Mouse (Mus musculus) limb, embryonic 15.5 days (tissue): ENCODE measurements around the gene Naxd. TPM values are rescaled to one million over a fixed set of nuclear protein-coding genes. Genes with fewer than 3 reads are reported as not detected.
A peak's percentile ranks its signal among the peaks of the same experiment; 100 is the strongest.

ENCODE experiments used
- ATAC-seq: fragments of 200-750 bp; cut with Nextera tagmentation; 2 replicates; pipeline ENCODE4 v1.8.0; 2017; ENCODE audit warnings: low read depth, moderate TSS enrichment; ENCODE audit not compliant: insufficient number of reproducible peaks, low FRiP score, low TSS enrichment
- H3K27ac ChIP-seq: fragments of 300-500 bp; sonication (generic); 2 replicates; pipeline ENCODE4 v1.5.1; 2015; ENCODE audit warnings: moderate library complexity, mild to moderate bottlenecking, inconsistent platforms
- H3K27me3 ChIP-seq: fragments of 300-500 bp; sonication (generic); 2 replicates; pipeline ENCODE4 v1.6.1; 2015; ENCODE audit warnings: inconsistent platforms
- H3K36me3 ChIP-seq: fragments of 300-500 bp; sonication (generic); 2 replicates; pipeline ENCODE4 v1.6.1; 2015; ENCODE audit warnings: inconsistent platforms
- H3K4me1 ChIP-seq: fragments of 300-500 bp; sonication (generic); 2 replicates; pipeline ENCODE4 v1.6.1; 2015; ENCODE audit warnings: inconsistent platforms
- H3K4me2 ChIP-seq: fragments of 300-500 bp; sonication (generic); 2 replicates; pipeline ENCODE4 v1.6.1; 2015; ENCODE audit warnings: mild to moderate bottlenecking, inconsistent platforms
- H3K4me3 ChIP-seq: fragments of 300-500 bp; sonication (generic); 2 replicates; pipeline ENCODE4 v1.5.1; 2015; ENCODE audit warnings: mild to moderate bottlenecking, inconsistent platforms
- H3K9ac ChIP-seq: fragments of 300-500 bp; sonication (generic); 2 replicates; pipeline ENCODE4 v1.6.1; 2015; ENCODE audit warnings: inconsistent platforms
- H3K9me3 ChIP-seq: fragments of 300-500 bp; sonication (generic); 2 replicates; pipeline ENCODE4 v1.6.1; 2016; ENCODE audit warnings: inconsistent platforms
- WGBS: fragments of 180-500 bp; shearing (Covaris S2); methylation state at CpG from one replicate; pipeline ENCODE4 v1.1.7; 2015; 5-methylcytosine and 5-hydroxymethylcytosine counted together
- polyA plus RNA-seq: library from polyadenylated mRNA; unstranded; fragments of >200 nt; fragmentation: Nextera tagmentation; extraction: Ambion mirVana; gene quantifications from 2 replicates; pipeline ENCODE4 v1.2.1, GENCODE M21; 2015

The Naxd gene
- 117 and 124 TPM in 2 replicates for polyA plus RNA-seq

DNA sequence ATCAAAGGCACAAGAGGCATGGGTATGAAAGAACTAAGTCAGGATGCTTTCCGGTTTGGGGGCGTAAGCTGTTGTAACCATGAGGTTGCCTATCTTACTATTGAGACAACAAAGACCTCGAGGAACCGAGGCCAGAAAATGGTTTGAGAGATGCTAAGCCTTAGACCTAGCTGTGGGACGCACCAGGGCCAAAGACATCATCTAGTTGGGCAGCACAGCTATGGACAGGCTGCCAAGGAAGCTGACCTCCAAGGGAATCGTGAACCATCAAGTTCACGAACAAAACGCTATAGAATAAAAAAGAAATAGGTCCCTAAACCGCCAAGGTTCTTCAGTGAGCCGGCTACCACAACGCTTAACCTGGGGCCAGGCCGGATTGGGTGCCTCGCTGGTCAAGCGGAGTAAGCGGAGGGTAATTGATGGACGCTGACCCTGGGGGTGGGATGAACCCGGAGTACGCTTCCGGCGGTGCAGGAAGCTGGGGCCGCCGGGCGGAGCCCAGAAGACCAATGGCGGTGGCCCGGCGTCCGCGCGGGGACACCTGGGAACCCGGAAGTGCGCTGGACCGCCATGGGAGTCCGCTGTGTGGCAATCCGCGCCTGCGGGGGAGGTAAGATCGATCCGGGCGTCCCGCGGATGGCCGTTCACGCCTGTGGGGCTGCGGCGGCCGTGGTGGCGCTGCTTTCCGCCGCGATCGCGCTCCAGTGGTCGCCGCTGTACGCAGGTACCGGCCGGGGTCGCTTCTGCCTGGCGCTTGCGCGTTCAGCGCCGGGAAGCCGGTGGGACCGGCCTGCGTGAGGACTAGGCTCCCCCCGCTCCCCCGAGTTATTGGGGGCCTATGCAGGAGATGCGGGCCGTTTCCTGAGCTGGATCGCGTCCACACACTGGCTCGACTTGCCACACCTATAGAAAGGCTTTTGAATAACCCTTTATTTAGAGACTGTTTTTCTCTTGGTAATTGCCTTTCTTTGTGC, at the start of gene Naxd:
Gene Naxd (plus strand): TSS at position 490 of the 974 bp plus-strand sequence.
- WGBS, result 3% methylated on average over 73 of the region's 73 CpGs
- H3K4me2 ChIP-seq, result peak within 1 kb of the TSS; percentile 70
- H3K36me3 ChIP-seq, result peaks cover 3% of the 10 kb centered on the region; the same call in 1 of the 2 replicates
- peaks cover 15% of the 10 kb centered on the region for H3K4me1 ChIP-seq
- ATAC-seq, result peak; percentile 92
- H3K9me3 ChIP-seq, result no peaks in the 10 kb centered on the region
- no peaks in the 10 kb centered on the region for H3K27me3 ChIP-seq
- H3K9ac ChIP-seq, result peak within 1 kb of the TSS; percentile 78
- H3K4me3 ChIP-seq, result peak within 1 kb of the TSS; percentile 92
- H3K27ac ChIP-seq, result peak within 1 kb of the TSS; percentile 73; the same call in 1 of the 2 replicates

DNA sequence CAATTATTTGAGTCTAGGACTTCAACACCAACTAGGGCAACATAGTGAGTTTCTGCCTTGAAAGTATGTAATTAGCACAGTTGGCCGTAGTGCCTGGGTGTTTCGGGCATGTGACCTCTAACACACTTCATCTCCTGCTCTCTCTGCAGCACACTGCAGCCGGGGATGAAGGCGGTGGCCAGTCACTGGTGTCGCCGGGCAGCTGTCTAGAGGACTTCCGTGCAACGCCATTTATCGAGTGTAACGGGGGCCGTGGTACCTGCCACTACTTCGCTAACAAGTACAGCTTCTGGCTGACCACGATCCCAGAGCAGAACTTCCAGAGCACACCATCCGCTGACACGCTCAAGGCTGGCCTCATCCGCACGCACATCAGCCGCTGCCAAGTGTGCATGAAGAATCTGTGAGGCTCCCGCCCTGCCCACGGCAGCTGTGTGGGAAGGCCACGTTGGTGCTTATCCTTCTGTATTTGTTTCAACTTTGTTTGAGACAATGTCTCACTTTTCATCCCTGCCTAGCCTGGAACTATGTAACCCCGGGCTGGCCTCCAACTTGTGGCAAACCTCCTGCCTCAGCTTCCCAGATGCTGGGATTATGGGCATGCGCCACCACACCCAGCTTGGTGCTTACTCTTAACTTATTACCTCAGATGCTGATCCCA, 49.3 kb upstream of the Naxd start:
- H3K27ac ChIP-seq, result no peak overlapping the region
- no peak overlapping the region for H3K4me3 ChIP-seq
- H3K9ac ChIP-seq, result no peak overlapping the region
- WGBS, result 91% methylated on average over 23 of the region's 23 CpGs
- H3K27me3 ChIP-seq, result no peaks in the 10 kb centered on the region
- ATAC-seq, result no peak
- H3K4me2 ChIP-seq, result no peak overlapping the region
- H3K36me3 ChIP-seq, result peaks cover 58% of the 10 kb centered on the region
- H3K9me3 ChIP-seq, result no peaks in the 10 kb centered on the region
- H3K4me1 ChIP-seq, result peaks cover 20% of the 10 kb centered on the region

DNA sequence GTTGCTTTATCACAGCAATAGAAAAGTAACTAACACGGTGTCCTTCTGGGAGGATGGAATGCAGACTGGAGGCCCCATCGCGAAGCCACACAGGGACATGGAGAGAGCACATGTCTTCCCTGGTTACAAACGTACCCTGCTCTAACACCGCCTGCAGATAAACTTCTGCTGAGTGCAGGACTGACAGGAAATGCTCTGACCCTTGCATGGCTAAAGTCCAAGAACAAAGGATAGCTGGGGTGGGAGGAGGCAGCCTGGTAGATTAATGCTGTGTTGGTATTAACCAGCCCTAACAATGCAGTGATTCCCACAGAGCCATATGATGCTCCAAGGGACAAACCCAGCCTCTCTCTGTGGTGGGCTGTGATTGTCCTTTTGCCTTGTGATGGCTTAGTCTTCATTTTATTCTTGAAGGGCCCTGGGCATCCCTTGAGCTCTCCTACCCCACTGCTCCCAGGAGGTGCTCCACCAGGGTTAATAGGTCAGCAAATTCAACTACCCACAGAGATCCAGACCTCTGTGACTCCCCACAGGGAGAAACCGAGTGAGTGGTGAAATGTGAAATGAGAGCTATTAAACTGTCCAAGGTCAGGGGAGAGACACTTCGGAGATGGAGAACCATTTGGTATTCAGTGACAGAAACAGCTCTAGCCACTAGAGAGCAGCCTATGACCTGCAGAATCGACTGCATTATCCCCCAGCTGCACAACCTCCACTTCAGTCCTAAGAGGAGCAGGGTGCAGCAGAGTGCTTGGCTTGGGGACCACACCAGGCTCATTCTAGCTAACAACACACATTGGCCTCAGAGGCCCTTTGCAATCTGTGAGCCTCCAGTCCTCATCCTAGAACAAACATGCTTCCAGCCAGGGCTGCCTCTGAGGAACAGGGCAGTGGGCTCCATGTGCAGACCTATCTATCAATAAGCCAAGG, 46.9 kb upstream of the Naxd start:
- no peak overlapping the region for H3K4me3 ChIP-seq
- H3K9me3 ChIP-seq, result no peaks in the 10 kb centered on the region
- no peaks in the 10 kb centered on the region for H3K27me3 ChIP-seq
- H3K4me1 ChIP-seq, result peaks cover 23% of the 10 kb centered on the region
- H3K4me2 ChIP-seq, result no peak overlapping the region
- no peak overlapping the region for H3K27ac ChIP-seq
- H3K9ac ChIP-seq, result no peak overlapping the region
- ATAC-seq, result no peak
- WGBS, result 39% methylated on average over 8 of the region's 8 CpGs
- peaks cover 34% of the 10 kb centered on the region for H3K36me3 ChIP-seq

DNA sequence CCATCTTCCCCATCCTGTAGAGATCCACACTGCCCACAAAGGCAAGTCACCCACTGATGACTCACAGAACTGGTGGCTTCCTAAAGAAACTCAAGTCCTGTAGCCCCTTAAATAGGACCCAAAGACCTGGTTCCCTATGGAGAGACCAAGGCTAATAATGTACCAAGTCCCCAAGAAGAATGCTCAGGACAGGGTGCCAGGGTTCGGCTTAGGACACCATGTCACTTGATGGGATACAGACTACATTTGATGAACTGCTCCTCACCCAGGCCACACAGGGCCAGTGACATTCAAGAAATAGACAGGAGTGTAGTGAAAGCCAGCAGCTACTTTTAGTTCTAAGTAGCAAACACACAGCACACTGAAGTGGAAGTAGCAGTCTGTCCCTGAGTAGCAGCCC, 45.2 kb upstream of the Naxd start:
- no peak overlapping the region for H3K4me3 ChIP-seq
- peaks cover 19% of the 10 kb centered on the region for H3K36me3 ChIP-seq
- H3K4me1 ChIP-seq, result peaks cover 23% of the 10 kb centered on the region
- H3K27me3 ChIP-seq, result no peaks in the 10 kb centered on the region
- no peak for ATAC-seq
- H3K9ac ChIP-seq, result no peak overlapping the region
- H3K9me3 ChIP-seq, result no peaks in the 10 kb centered on the region
- no peak overlapping the region for H3K4me2 ChIP-seq
- no peak overlapping the region for H3K27ac ChIP-seq
- 94% methylated on average over 1 of the region's 1 CpGs for WGBS

DNA sequence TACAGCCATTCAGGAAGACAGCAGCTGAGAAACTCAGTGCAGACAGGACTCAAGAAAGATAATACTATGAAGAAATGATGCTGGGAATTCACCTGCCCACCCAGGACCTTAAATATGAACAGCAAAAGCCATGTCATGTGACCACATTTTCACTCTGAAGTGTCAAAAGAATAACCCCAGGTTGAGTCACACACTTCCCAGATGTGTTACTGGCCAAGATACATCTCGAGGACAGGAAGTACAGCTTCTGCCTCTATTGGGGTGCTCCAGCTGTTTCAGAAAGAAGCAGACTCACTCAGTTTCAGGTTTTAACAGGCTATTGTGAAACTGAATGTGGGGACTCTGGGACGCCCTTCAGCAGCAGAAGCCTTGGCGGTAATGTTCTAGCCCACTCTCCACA, 44.7 kb upstream of the Naxd start:
- Histone ChIP-seq H3K4me1 (peaks cover 23% of the 10 kb centered on the region), H3K9me3 (no peaks in the 10 kb centered on the region), H3K27me3 (no peaks in the 10 kb centered on the region), H3K9ac (no peak overlapping the region), H3K36me3 (peaks cover 15% of the 10 kb centered on the region), H3K27ac (no peak overlapping the region), H3K4me3 (no peak overlapping the region), H3K4me2 (no peak overlapping the region)
- WGBS, result 57% methylated on average over 3 of the region's 3 CpGs
- no peak for ATAC-seq

DNA sequence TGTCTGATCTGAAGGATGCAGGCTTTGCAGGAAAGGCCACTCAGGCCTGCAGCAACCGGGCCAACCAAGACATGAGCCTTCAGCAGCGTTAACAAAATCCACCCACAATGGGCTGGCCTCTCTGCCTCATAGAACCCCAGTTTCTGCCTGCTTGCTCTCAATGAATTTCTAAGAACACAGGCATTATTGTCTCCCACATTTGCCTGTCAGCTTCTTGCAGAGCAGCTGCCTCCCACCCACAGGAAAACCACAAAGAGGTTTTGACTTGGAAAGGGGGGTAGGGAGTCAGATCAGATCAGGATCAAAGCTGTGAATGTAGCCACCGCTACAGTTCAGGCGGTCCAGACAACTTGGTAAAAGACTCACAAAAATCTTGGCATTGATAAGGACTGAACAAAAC, 44.3 kb upstream of the Naxd start:
- Histone ChIP-seq H3K27ac (no peak overlapping the region), H3K9me3 (no peaks in the 10 kb centered on the region), H3K4me1 (peaks cover 27% of the 10 kb centered on the region), H3K36me3 (peaks cover 11% of the 10 kb centered on the region), H3K4me3 (no peak overlapping the region), H3K4me2 (no peak overlapping the region), H3K27me3 (no peaks in the 10 kb centered on the region), H3K9ac (no peak overlapping the region)
- no peak for ATAC-seq
- WGBS, result 43% methylated on average over 4 of the region's 4 CpGs

DNA sequence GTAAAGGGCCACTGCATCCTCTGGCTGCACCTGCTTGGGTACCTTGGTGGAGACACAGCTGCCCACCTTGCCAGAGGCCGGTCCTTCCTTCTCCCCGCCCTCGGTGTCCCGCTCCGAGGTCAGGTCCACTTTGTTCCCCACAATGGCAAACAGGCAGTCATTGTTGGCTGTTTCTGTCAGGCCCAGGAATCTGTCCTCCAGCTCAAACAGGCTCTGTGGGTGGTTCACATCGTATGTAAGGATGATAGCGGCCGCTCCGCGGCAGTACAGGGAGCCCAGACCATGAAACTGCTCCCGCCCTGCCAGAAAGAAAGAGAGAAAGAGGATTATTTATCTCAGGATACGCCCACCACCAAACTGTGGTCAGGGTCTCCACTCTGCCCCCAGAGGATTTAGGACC, 43.1 kb upstream of the Naxd start:
- WGBS, result 76% methylated on average over 12 of the region's 12 CpGs
- H3K9ac ChIP-seq, result no peak overlapping the region
- H3K36me3 ChIP-seq, result no peaks in the 10 kb centered on the region
- no peaks in the 10 kb centered on the region for H3K27me3 ChIP-seq
- H3K4me2 ChIP-seq, result no peak overlapping the region
- ATAC-seq, result no peak
- H3K4me3 ChIP-seq, result no peak overlapping the region
- H3K9me3 ChIP-seq, result no peaks in the 10 kb centered on the region
- no peak overlapping the region for H3K27ac ChIP-seq
- peaks cover 36% of the 10 kb centered on the region for H3K4me1 ChIP-seq

DNA sequence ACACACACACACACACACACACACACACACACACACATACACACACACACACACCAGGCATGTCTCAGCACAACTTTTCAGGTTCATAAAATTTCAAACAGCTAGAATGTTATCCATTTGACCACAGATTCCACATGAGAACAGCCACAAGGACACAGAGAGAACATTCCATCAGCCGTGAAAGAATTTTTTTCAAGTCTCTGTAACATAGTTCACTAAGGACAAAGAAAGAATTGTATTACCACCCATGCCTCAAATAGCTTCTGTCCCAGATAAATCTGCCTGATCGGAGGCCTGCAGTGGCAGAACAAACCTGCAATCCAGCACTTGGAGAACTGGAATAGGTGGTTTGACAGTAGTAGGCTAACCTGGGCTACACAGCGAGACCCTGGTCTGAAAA, 40.0 kb upstream of the Naxd start:
- Histone ChIP-seq H3K4me3 (no peak overlapping the region), H3K36me3 (no peaks in the 10 kb centered on the region), H3K4me2 (no peak overlapping the region), H3K4me1 (peaks cover 27% of the 10 kb centered on the region), H3K27me3 (no peaks in the 10 kb centered on the region), H3K9ac (no peak overlapping the region), H3K27ac (no peak overlapping the region), H3K9me3 (no peaks in the 10 kb centered on the region)
- WGBS, result 52% methylated on average over 3 of the region's 3 CpGs
- ATAC-seq, result no peak

DNA sequence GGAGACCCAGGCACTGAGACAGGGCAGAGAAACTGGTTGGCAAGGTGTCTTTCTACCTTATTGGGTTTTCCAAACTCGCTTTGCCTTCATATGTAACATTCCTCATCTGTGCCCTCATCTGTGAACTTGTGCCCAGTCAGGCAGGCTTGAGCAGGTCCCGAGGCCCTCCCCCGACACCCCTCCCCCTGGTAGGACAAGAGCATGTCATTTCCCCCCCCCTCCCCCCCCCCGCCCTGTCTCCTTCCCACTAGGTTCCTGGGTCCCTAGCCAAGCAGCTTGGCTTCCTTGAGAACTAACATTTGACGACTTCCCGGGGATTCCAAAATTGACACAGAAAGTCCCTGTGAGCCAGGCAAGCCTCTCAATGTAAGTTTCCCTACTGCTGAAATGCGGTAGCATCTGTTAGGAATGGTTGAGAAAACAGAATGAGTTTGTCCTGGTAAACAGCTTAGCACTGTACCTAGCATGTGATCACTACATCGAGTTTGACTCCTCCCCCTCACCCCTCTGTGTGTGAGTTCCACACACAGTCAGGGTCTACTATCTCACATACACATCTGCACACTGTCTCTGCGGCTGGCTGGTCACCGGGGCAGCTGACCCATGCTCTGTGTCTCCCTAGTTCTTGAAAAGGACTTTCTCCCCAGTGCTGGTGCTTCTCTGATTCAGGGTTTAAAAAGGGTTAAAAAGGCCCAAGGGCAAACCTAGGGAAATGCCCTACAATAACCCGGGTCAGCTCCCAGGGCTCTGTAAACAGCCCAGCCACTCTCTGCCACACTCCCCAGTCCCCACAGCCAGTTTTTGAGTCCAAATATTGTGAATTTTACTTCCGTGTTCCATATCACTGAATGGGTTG, 39.1 kb upstream of the Naxd start:
- Histone ChIP-seq H3K4me3 (no peak overlapping the region), H3K36me3 (no peaks in the 10 kb centered on the region), H3K27ac (no peak overlapping the region), H3K9me3 (no peaks in the 10 kb centered on the region), H3K4me2 (no peak overlapping the region), H3K4me1 (peaks cover 21% of the 10 kb centered on the region), H3K9ac (no peak overlapping the region), H3K27me3 (no peaks in the 10 kb centered on the region)
- no peak for ATAC-seq
- 43% methylated on average over 11 of the region's 12 CpGs for WGBS

DNA sequence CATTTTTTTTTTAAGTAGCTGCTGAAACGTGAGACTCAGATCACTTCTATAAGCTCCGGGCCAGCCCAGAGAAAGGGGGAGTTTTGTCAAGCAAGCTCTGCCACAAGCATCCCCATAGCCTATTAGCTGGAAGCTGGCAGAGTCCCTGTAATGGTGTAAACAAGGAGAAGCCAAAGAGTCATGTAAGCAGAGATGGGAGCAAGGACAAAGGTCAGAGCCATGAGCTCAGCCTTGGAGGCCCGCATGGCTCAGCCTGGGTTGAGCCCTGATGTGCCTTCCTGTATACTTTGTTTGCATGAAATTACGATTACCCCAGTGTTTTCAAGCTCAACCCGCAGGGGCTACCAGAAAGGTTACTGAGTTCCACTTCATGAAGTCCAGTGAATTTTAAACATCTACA, 38.3 kb upstream of the Naxd start:
- Histone ChIP-seq H3K4me2 (no peak overlapping the region), H3K27ac (no peak overlapping the region), H3K9me3 (no peaks in the 10 kb centered on the region), H3K9ac (no peak overlapping the region), H3K27me3 (no peaks in the 10 kb centered on the region), H3K36me3 (no peaks in the 10 kb centered on the region), H3K4me1 (peaks cover 18% of the 10 kb centered on the region), H3K4me3 (no peak overlapping the region)
- 33% methylated on average over 5 of the region's 5 CpGs for WGBS
- ATAC-seq, result no peak

DNA sequence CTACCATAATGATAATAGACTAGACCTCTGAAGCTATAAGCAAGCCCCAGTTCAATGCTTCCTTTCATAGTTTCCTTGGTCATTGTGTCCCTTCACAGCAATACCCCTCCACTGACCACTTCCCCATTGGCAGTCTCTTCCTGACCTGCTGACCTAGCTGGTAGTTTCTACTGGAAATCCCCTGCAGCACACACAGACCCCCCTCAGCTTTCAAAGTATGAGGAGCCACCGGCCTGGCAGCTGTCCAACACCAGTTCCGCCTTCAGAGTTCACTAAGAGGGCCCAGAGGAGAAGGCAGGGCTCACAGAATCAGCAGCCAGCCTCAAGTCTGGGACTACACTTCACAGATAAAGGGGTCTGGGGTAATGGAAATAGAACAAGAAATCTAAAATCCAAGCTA, 36.4 kb upstream of the Naxd start:
- Histone ChIP-seq H3K36me3 (no peaks in the 10 kb centered on the region), H3K9me3 (no peaks in the 10 kb centered on the region)
- WGBS, result 22% methylated on average over 2 of the region's 2 CpGs

More for the DNA sequence above, 36.4 kb upstream of the Naxd start:
- Histone ChIP-seq H3K27ac (no peak overlapping the region), H3K4me2 (no peak overlapping the region), H3K4me1 (peaks cover 18% of the 10 kb centered on the region), H3K4me3 (no peak overlapping the region), H3K9ac (no peak overlapping the region), H3K27me3 (no peaks in the 10 kb centered on the region)
- ATAC-seq, result no peak
